Mouse (Mus musculus) MEL (cell line): ENCODE measurements at regions not wholly inside any gene's neighbourhood (a gene's known extent, or its start where the extent isn't known, plus 50 kb on each side); places are given as distances from the start of the nearest gene placed in this dataset.
A peak's percentile ranks its signal among the peaks of the same experiment; 100 is the strongest.

Experiments
- DNase-seq: peaks from one replicate; pipeline ENCODE4 v3.0.0; 2011; ENCODE audit warnings: low read depth, low spot score
- H3K27ac ChIP-seq: 2 replicates; pipeline ENCODE4 v1.5.1; 2012; ENCODE audit warnings: low read depth, mild to moderate bottlenecking, control low read depth, low read length, moderate library complexity; ENCODE audit not compliant: control insufficient read depth
- H3K27me3 ChIP-seq, 2 experiments: fragments of 150-350 bp in 1 of 2; sonication (generic) in 1 of 2; 2 replicates each; pipeline ENCODE4 v1.6.1; 2012; ENCODE audit warnings: low read length in 2 of 2, mild to moderate bottlenecking in 2 of 2, improper control_type of control experiment in 1 of 2, moderate library complexity in 1 of 2; ENCODE audit not compliant: insufficient read depth in 2 of 2, control insufficient read depth in 1 of 2
- H3K36me3 ChIP-seq, 2 experiments: 2 replicates each; pipeline ENCODE4 v1.6.1; 2012 to 2014; ENCODE audit warnings: low read length in 2 of 2, improper control_type of control experiment in 1 of 2, inconsistent platforms in 1 of 2, mild to moderate bottlenecking in 1 of 2; ENCODE audit not compliant: insufficient read depth in 2 of 2, control insufficient read depth in 1 of 2
- H3K4me1 ChIP-seq, 2 experiments: fragments of 150-350 bp in 1 of 2; sonication (generic) in 1 of 2; 2 replicates each; pipeline ENCODE4 v1.6.1; 2012; ENCODE audit warnings: low read length in 2 of 2, improper control_type of control experiment in 1 of 2, mild to moderate bottlenecking in 1 of 2; ENCODE audit not compliant: insufficient read depth in 2 of 2, control insufficient read depth in 1 of 2
- H3K4me3 ChIP-seq, 2 experiments: fragments of 150-350 bp in 1 of 2; sonication (generic) in 1 of 2; 2 replicates each; pipeline ENCODE4 v1.5.1; 2012; ENCODE audit warnings: low read depth in 2 of 2, low read length in 2 of 2, mild to moderate bottlenecking in 2 of 2, moderate library complexity in 2 of 2, control low read depth in 1 of 2, improper control_type of control experiment in 1 of 2; ENCODE audit not compliant: control insufficient read depth in 1 of 2, insufficient read depth in 1 of 2
- H3K79me2 ChIP-seq: 2 replicates; pipeline ENCODE4 v1.6.1; 2012; ENCODE audit warnings: mild to moderate bottlenecking, low read length, moderate library complexity; ENCODE audit not compliant: control insufficient read depth, poor library complexity, insufficient read depth
- H3K9ac ChIP-seq: 2 replicates; pipeline ENCODE4 v1.6.1; 2012; ENCODE audit warnings: low read depth, mild to moderate bottlenecking, control low read depth, low read length, moderate library complexity; ENCODE audit not compliant: control insufficient read depth, poor library complexity, severe bottlenecking
- H3K9me3 ChIP-seq: fragments of 150-350 bp; sonication (generic); replicated peaks from 2 replicates; pipeline ENCODE4 v1.6.1; 2012; ENCODE audit warnings: mild to moderate bottlenecking, low read length, improper control_type of control experiment, moderate library complexity; ENCODE audit not compliant: insufficient read depth
- BHLHE40 ChIP-seq: IDR thresholded peaks from 2 replicates; pipeline ENCODE4 v1.6.1; 2012; ENCODE audit warnings: low read depth, mild to moderate bottlenecking, inconsistent platforms, low read length, improper control_type of control experiment, borderline replicate concordance
- ELF1 ChIP-seq: IDR thresholded peaks from 2 replicates; pipeline ENCODE4 v1.6.1; 2014; ENCODE audit warnings: low read depth, mild to moderate bottlenecking, inconsistent platforms, low read length, improper control_type of control experiment, moderate library complexity
- EP300 ChIP-seq, 2 experiments: IDR thresholded peaks; 2 replicates each; pipeline ENCODE4 v1.6.1; 2011; ENCODE audit warnings: improper control_type of control experiment in 2 of 2, low read length in 2 of 2, low read depth in 1 of 2, mild to moderate bottlenecking in 1 of 2
- ETS1 ChIP-seq: IDR thresholded peaks from 2 replicates; pipeline ENCODE4 v1.6.1; 2012; ENCODE audit warnings: low read depth, mild to moderate bottlenecking, inconsistent platforms, low read length, improper control_type of control experiment, moderate library complexity
- GATA1 ChIP-seq: IDR thresholded peaks from 2 replicates; pipeline ENCODE4 v1.6.1; 2011; ENCODE audit warnings: low read depth, low read length, improper control_type of control experiment
- HCFC1 ChIP-seq: IDR thresholded peaks from 2 replicates; pipeline ENCODE4 v1.6.1; 2012; ENCODE audit warnings: low read depth, mild to moderate bottlenecking, inconsistent platforms, low read length, improper control_type of control experiment, moderate library complexity
- MAFK ChIP-seq: IDR thresholded peaks from 2 replicates; pipeline ENCODE4 v1.6.1; 2011; ENCODE audit warnings: low read depth, mild to moderate bottlenecking, low read length, improper control_type of control experiment, borderline replicate concordance
- MAX ChIP-seq: IDR thresholded peaks from 2 replicates; pipeline ENCODE4 v1.6.1; 2011; ENCODE audit warnings: low read length, improper control_type of control experiment
- MEF2A ChIP-seq: IDR thresholded peaks from 2 replicates; pipeline ENCODE4 v1.6.1; 2014; ENCODE audit warnings: low read depth, mild to moderate bottlenecking, inconsistent platforms, low read length, improper control_type of control experiment; ENCODE audit not compliant: poor library complexity, insufficient replicate concordance, severe bottlenecking; ENCODE audit errors: extremely low read depth
- MYB ChIP-seq: IDR thresholded peaks from 2 replicates; pipeline ENCODE4 v1.6.1; 2011; ENCODE audit warnings: mild to moderate bottlenecking, low read depth, low read length, improper control_type of control experiment
- POLR2AphosphoS2 ChIP-seq: IDR thresholded peaks from 2 replicates; pipeline ENCODE4 v1.6.1; 2011; ENCODE audit warnings: low read length, improper control_type of control experiment
- RCOR1 ChIP-seq: IDR thresholded peaks from 2 replicates; pipeline ENCODE4 v1.6.1; 2012; ENCODE audit warnings: low read depth, mild to moderate bottlenecking, inconsistent platforms, low read length, improper control_type of control experiment
- TAL1 ChIP-seq: IDR thresholded peaks from 2 replicates; pipeline ENCODE4 v1.6.1; 2012; ENCODE audit warnings: mild to moderate bottlenecking, inconsistent platforms, low read length, moderate library complexity, mixed read lengths
- TCF12 ChIP-seq: IDR thresholded peaks from 2 replicates; pipeline ENCODE4 v1.6.1; 2014; ENCODE audit warnings: low read depth, mild to moderate bottlenecking, inconsistent platforms, low read length, improper control_type of control experiment, moderate library complexity
- UBTF ChIP-seq: IDR thresholded peaks from 2 replicates; pipeline ENCODE4 v1.6.1; 2012; ENCODE audit warnings: low read depth, mild to moderate bottlenecking, inconsistent platforms, low read length, improper control_type of control experiment, moderate library complexity, borderline replicate concordance; ENCODE audit not compliant: insufficient read depth
- USF1 ChIP-seq: IDR thresholded peaks from 2 replicates; pipeline ENCODE4 v1.6.1; 2014; ENCODE audit warnings: low read depth, mild to moderate bottlenecking, inconsistent platforms, low read length, improper control_type of control experiment, moderate library complexity
- USF2 ChIP-seq, 2 experiments: IDR thresholded peaks; 2 replicates each; pipeline ENCODE4 v1.6.1; 2011 to 2012; ENCODE audit warnings: improper control_type of control experiment in 2 of 2, low read length in 2 of 2, borderline replicate concordance in 1 of 2, inconsistent platforms in 1 of 2, low read depth in 1 of 2, mild to moderate bottlenecking in 1 of 2; ENCODE audit not compliant: insufficient read depth in 1 of 2
- ZKSCAN1 ChIP-seq: IDR thresholded peaks from 2 replicates; pipeline ENCODE4 v1.6.1; 2012; ENCODE audit warnings: low read depth, mild to moderate bottlenecking, inconsistent platforms, low read length, improper control_type of control experiment, moderate library complexity
- ZNF384 ChIP-seq: IDR thresholded peaks from 2 replicates; pipeline ENCODE4 v1.6.1; 2012; ENCODE audit warnings: low read depth, mild to moderate bottlenecking, inconsistent platforms, low read length, improper control_type of control experiment

- Histone ChIP-seq H3K4me1 (no peaks in the 10 kb centered on the region), H3K79me2 (no peaks in the 10 kb centered on the region), H3K27me3 (no peaks in the 10 kb centered on the region), H3K4me3 (no peak overlapping the region), H3K27ac (no peak overlapping the region), H3K9me3 (no peaks in the 10 kb centered on the region), H3K9ac (no peak overlapping the region), H3K36me3 (no peaks in the 10 kb centered on the region)
- DNase-seq: no peak
- TF ChIP-seq USF1: no peak
- peak; percentile 42; the same call in 1 of the 2 replicates for TF ChIP-seq MAFK
Measured at GRCm38 (mm10) chr17:82664352-82664751, 550.7 kb upstream of the Pkdcc start.

GRCm38 (mm10) chr17:82636459-82637189 is 578.5 kb upstream of the Pkdcc start:
- H3K9me3 ChIP-seq: no peaks in the 10 kb centered on the region
- H3K36me3 ChIP-seq: peaks cover 0 to 10% of the 10 kb centered on the region in 2 experiments; a peak in 2 of 4 replicates
- no peak for DNase-seq
- H3K27ac ChIP-seq: no peak overlapping the region
- peaks cover 0 to 5% of the 10 kb centered on the region in 2 experiments; a peak in 2 of 4 replicates for H3K4me1 ChIP-seq
- H3K79me2 ChIP-seq: no peaks in the 10 kb centered on the region
- no peak overlapping the region for H3K4me3 ChIP-seq
- no peaks in the 10 kb centered on the region for H3K27me3 ChIP-seq
- no peak overlapping the region for H3K9ac ChIP-seq
- TF ChIP-seq MEF2A (no peak), USF1 (peak; percentile 51; the same call in 1 of the 2 replicates)

DNA sequence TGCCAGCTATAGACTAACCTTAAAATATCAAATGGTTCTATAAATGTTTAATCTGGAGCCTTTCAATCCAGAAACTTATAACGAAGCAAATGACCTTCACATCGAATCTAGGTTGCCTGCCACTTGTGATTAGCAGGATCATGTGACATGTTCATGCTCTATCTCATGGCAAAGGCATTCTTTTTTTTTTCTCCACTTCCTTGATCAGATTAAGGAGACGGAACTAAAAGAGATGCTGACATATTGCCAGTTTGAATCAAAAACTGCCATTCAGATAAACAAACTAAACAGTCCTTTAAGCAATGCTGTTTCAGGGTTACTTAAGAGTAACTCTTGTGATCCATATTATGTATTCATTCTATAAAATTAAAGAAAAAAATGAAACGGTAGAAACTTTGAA is 579.2 kb upstream of the Pkdcc start:
- H3K27ac ChIP-seq: no peak overlapping the region
- DNase-seq: peak; percentile 76
- no peaks in the 10 kb centered on the region for H3K27me3 ChIP-seq
- TF ChIP-seq UBTF: no peak
- 0 out of 4 replicates have a peak, but pooled peaks of 1 of the 2 experiments have one; percentile 55 for TF ChIP-seq USF2 (IDR thresholded peaks at IDR 0.05; ENCODE audit: borderline replicate concordance in 1 of 2, insufficient read depth in 1 of 2, low read depth in 1 of 2, low read length in 2 of 2)
- TF ChIP-seq HCFC1: 0 out of 2 replicates have a peak, but pooled peaks have one; percentile 17
- TF ChIP-seq ZKSCAN1: no peak
- peak; percentile 95 for TF ChIP-seq GATA1
- no peak for TF ChIP-seq POLR2AphosphoS2
- peak; percentile 29; the same call in 1 of the 2 replicates for TF ChIP-seq TAL1
- TF ChIP-seq MAX: peak; percentile 47; the same call in 1 of the 2 replicates
- TF ChIP-seq MAFK: peak; percentile 59; the same call in 1 of the 2 replicates
- TF ChIP-seq ETS1: peak; percentile 82
- peak; percentile 89 for TF ChIP-seq USF1
- peak; percentile 93 for TF ChIP-seq ZNF384
- peak; percentile 31; the same call in 1 of the 2 replicates for TF ChIP-seq ELF1
- peak; percentile 47; the same call in 1 of the 2 replicates for TF ChIP-seq BHLHE40
- TF ChIP-seq TCF12: peak; percentile 83
- peak; percentile 91 for TF ChIP-seq RCOR1
- TF ChIP-seq EP300 (IDR thresholded peaks at IDR 0.05; ENCODE audit: low read depth in 1 of 2, low read length in 2 of 2): peak; percentile 93 to 94
- TF ChIP-seq MYB: peak; percentile 84
- no peak for TF ChIP-seq MEF2A
- H3K79me2 ChIP-seq: no peaks in the 10 kb centered on the region
- no peaks in the 10 kb centered on the region for H3K9me3 ChIP-seq
- peaks cover 0 to 10% of the 10 kb centered on the region in 2 experiments; a peak in 2 of 4 replicates for H3K36me3 ChIP-seq
- H3K9ac ChIP-seq: no peak overlapping the region
- peaks cover 0 to 5% of the 10 kb centered on the region in 2 experiments; a peak in 2 of 4 replicates for H3K4me1 ChIP-seq
- no peak overlapping the region for H3K4me3 ChIP-seq
